Mouse (Mus musculus) ES-Bruce4 (cell line): ENCODE measurements at regions not wholly inside any gene's neighbourhood (a gene's known extent, or its start where the extent isn't known, plus 50 kb on each side); places are given as distances from the start of the nearest gene placed in this dataset.

ENCODE experiments used
- CTCF ChIP-seq: IDR thresholded peaks from one replicate; pipeline ENCODE4 v1.8.1; 2011; ENCODE audit warnings: low read depth, low read length
- EP300 ChIP-seq: IDR thresholded peaks from 2 replicates; pipeline ENCODE4 v1.6.1; 2011; ENCODE audit warnings: low read depth, low read length; ENCODE audit not compliant: insufficient read depth
- POLR2A ChIP-seq: IDR thresholded peaks from one replicate; pipeline ENCODE4 v1.8.1; 2011; ENCODE audit warnings: low read length; ENCODE audit not compliant: insufficient read depth

GRCm38 (mm10) chr8:59113221-59113620 is 200.8 kb upstream of the Galntl6 start:
- TF ChIP-seq CTCF, result no peak
- no peak for TF ChIP-seq POLR2A
- no peak for TF ChIP-seq EP300
